Mouse (Mus musculus) hindbrain, embryonic 15.5 days (tissue): ENCODE data around the gene Tspo2. TPM values are rescaled to one million over a fixed set of nuclear protein-coding genes. Genes with fewer than 3 reads are reported as not detected.

ENCODE experiments used
- ATAC-seq: fragments of 200-750 bp; cut with Nextera tagmentation; 2 replicates; pipeline ENCODE4 v1.8.0; 2017; ENCODE audit warnings: low read depth, moderate number of reproducible peaks, moderate TSS enrichment; ENCODE audit not compliant: low FRiP score
- H3K27ac ChIP-seq: fragments of 300-500 bp; sonication (generic); replicated peaks from 2 replicates; pipeline ENCODE4 v1.5.1; 2015; ENCODE audit warnings: mild to moderate bottlenecking, inconsistent platforms
- H3K27me3 ChIP-seq: fragments of 300-500 bp; sonication (generic); 2 replicates; pipeline ENCODE4 v1.6.1; 2015; ENCODE audit warnings: control low read depth, inconsistent platforms
- H3K36me3 ChIP-seq: fragments of 300-500 bp; sonication (generic); 2 replicates; pipeline ENCODE4 v1.6.1; 2015; ENCODE audit warnings: control low read depth, inconsistent platforms
- H3K4me1 ChIP-seq: fragments of 300-500 bp; sonication (generic); replicated peaks from 2 replicates; pipeline ENCODE4 v1.6.1; 2015; ENCODE audit warnings: control low read depth, inconsistent platforms
- H3K4me2 ChIP-seq: fragments of 300-500 bp; sonication (generic); 2 replicates; pipeline ENCODE4 v1.6.1; 2015; ENCODE audit warnings: moderate library complexity, mild to moderate bottlenecking, inconsistent platforms
- H3K4me3 ChIP-seq: fragments of 300-500 bp; sonication (generic); 2 replicates; pipeline ENCODE4 v1.5.1; 2015; ENCODE audit warnings: mild to moderate bottlenecking, inconsistent platforms
- H3K9ac ChIP-seq: fragments of 300-500 bp; sonication (generic); 2 replicates; pipeline ENCODE4 v1.6.1; 2015; ENCODE audit warnings: inconsistent platforms
- H3K9me3 ChIP-seq: fragments of 300-500 bp; sonication (generic); 2 replicates; pipeline ENCODE4 v1.6.1; 2016; ENCODE audit warnings: control low read depth, inconsistent platforms
- WGBS: fragments of 180-500 bp; shearing (Covaris S2); methylation state at CpG from one replicate; pipeline ENCODE4 v1.1.7; 2015; 5-methylcytosine and 5-hydroxymethylcytosine counted together
- polyA plus RNA-seq: library from polyadenylated mRNA; unstranded; fragments of >200 nt; fragmentation: Nextera tagmentation; extraction: Ambion mirVana; gene quantifications from 2 replicates; pipeline ENCODE4 v1.2.1, GENCODE M21; 2015

The Tspo2 gene
- polyA plus RNA-seq, 1 experiment from 2014 or later, result 1.2 TPM

- H3K9me3 ChIP-seq, result no peaks in the 10 kb centered on the region
- H3K4me1 ChIP-seq, result peaks cover 9% of the 10 kb centered on the region
- H3K4me3 ChIP-seq, result no peak overlapping the region
- no peak overlapping the region for H3K9ac ChIP-seq
- H3K4me2 ChIP-seq, result no peak overlapping the region
- no peak overlapping the region for H3K27ac ChIP-seq
- no peaks in the 10 kb centered on the region for H3K36me3 ChIP-seq
- 72% methylated on average over 11 of the region's 11 CpGs for WGBS
- ATAC-seq, result no peak
- no peaks in the 10 kb centered on the region for H3K27me3 ChIP-seq
These were observed 23.3 kb downstream of the Tspo2 start for GRCm38 (mm10) chr17:48427852-48428530.

- H3K4me1 ChIP-seq, result peaks cover 6% of the 10 kb centered on the region
- H3K4me2 ChIP-seq, result no peak overlapping the region
- no peaks in the 10 kb centered on the region for H3K36me3 ChIP-seq
- no peaks in the 10 kb centered on the region for H3K27me3 ChIP-seq
- no peak for ATAC-seq
- no peaks in the 10 kb centered on the region for H3K9me3 ChIP-seq
- no peak overlapping the region for H3K27ac ChIP-seq
- no peak overlapping the region for H3K4me3 ChIP-seq
- 74% methylated on average over 13 of the region's 13 CpGs for WGBS
- H3K9ac ChIP-seq, result no peak overlapping the region
These were observed 24.2 kb downstream of the Tspo2 start for GRCm38 (mm10) chr17:48426991-48427750.

DNA sequence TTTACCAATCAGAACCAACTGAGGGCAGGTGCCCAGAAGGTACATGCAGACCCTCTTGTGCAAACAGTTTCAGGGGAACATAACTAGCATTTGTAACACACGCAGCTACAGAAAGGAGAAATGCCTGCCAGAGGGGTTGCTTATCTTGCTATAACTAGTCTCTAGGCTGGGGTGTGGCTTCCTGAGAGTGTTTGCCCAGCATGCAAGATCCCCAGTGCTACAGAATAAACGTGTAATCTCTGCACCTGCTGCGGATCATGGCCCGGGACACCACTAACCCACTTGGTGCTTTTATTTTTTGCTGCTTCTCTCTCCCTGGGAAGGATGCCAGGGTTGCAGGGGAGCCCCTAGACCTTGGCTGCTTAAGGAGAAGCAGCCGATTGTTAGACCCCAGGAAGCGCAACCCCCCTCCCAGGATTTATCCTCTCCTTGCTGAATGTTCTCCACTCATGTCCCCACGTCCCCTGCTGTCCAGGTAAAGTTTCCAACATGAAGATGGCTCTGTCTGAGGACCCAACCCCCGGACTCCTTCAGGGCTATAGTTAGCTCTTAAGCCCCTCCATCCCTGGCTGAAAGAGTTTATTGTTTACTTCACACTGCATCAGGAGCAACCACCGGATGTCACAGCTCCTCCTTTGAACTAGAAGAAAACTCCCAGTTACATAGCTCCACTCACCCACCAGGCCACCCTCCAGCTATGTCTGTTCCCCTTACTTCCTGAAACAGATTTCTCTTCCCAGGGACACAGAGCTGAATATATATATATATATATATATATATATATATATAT lies 25.3 kb downstream of the Tspo2 start:
- ATAC-seq, result no peak
- Histone ChIP-seq H3K4me3 (no peak overlapping the region), H3K36me3 (no peaks in the 10 kb centered on the region), H3K27me3 (no peaks in the 10 kb centered on the region), H3K27ac (no peak overlapping the region), H3K9ac (no peak overlapping the region), H3K9me3 (no peaks in the 10 kb centered on the region), H3K4me1 (peaks cover 6% of the 10 kb centered on the region), H3K4me2 (no peak overlapping the region)
- WGBS, result 52% methylated on average over 9 of the region's 9 CpGs

DNA sequence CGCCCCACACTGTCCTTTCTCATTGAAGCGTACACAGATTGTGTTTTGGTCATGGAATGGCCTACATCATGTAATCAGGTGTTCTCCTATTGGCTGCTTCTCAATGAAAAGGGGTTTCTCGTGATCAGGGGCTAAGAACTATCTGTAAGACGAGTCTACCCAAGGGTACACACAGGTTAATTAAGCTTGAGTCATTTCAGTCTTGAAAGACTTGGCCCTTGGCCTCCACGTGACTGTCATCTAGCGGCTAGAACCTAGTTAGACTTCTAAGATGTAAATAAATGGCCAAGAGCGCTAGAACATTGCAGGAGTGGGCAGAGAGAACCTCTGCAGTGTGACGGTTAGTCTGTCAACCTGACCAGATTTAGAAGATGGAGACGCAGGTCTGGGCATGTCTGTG lies 27.1 kb downstream of the Tspo2 start:
- Histone ChIP-seq H3K36me3 (no peaks in the 10 kb centered on the region), H3K27ac (no peak overlapping the region), H3K4me1 (peaks cover 6% of the 10 kb centered on the region), H3K9ac (no peak overlapping the region), H3K27me3 (no peaks in the 10 kb centered on the region), H3K9me3 (no peaks in the 10 kb centered on the region), H3K4me3 (no peak overlapping the region), H3K4me2 (no peak overlapping the region)
- ATAC-seq, result no peak
- WGBS, result 89% methylated on average over 9 of the region's 9 CpGs

GRCm38 (mm10) chr17:48419571-48419970 lies 31.8 kb downstream of the Tspo2 start:
- WGBS, result 78% methylated on average over 2 of the region's 2 CpGs
- ATAC-seq, result no peak
- no peaks in the 10 kb centered on the region for H3K9me3 ChIP-seq
- no peaks in the 10 kb centered on the region for H3K36me3 ChIP-seq
- no peaks in the 10 kb centered on the region for H3K27me3 ChIP-seq
- no peak overlapping the region for H3K4me3 ChIP-seq
- no peaks in the 10 kb centered on the region for H3K4me1 ChIP-seq
- H3K9ac ChIP-seq, result no peak overlapping the region
- no peak overlapping the region for H3K4me2 ChIP-seq
- no peak overlapping the region for H3K27ac ChIP-seq

DNA sequence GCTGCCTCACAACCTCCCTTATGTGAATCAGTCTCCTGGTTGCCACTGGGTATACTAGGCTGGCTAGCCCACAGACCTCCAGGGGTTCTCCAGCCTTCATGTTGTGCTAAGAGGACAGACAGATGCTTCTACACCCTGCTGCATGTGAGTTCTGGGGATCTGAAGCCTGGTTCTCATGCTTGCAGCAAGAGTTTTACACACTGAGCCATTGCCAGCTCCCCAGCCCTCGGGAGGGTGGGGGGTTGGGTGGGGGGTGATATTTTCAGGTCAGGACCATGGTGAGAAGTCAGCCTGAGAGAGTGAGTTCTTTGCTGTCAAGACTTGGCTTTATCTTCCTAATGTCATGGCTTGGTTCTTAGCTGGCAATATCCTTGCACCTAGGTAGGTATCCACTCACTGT lies 32.5 kb downstream of the Tspo2 start:
- H3K4me2 ChIP-seq, result no peak overlapping the region
- H3K4me3 ChIP-seq, result no peak overlapping the region
- no peak for ATAC-seq
- no peak overlapping the region for H3K27ac ChIP-seq
- 94% methylated on average over 1 of the region's 1 CpGs for WGBS
- no peaks in the 10 kb centered on the region for H3K4me1 ChIP-seq
- no peaks in the 10 kb centered on the region for H3K36me3 ChIP-seq
- H3K9ac ChIP-seq, result no peak overlapping the region
- H3K27me3 ChIP-seq, result no peaks in the 10 kb centered on the region
- H3K9me3 ChIP-seq, result no peaks in the 10 kb centered on the region

DNA sequence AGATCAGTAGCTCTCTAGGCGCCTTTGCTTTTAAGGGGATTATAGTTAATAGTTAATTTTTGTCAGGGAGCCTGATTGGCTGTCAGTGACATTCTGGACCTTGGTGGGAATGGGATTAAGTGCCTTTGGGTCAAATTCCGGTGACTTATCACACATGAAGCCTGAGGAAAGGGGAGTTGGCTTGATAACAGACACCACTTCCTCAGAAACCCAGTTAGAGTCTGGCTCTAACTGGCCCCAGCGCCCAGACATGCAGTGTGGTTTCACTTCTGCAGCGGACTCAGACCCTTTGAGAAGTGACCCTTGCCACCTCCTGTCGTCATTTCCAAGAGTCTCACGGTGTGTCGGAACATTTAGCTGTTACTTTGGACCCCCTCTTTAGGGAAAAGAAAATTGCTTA lies 33.1 kb downstream of the Tspo2 start:
- no peaks in the 10 kb centered on the region for H3K4me1 ChIP-seq
- H3K36me3 ChIP-seq, result no peaks in the 10 kb centered on the region
- no peak overlapping the region for H3K4me3 ChIP-seq
- 91% methylated on average over 7 of the region's 7 CpGs for WGBS
- ATAC-seq, result no peak
- H3K9ac ChIP-seq, result no peak overlapping the region
- no peaks in the 10 kb centered on the region for H3K9me3 ChIP-seq
- H3K27me3 ChIP-seq, result no peaks in the 10 kb centered on the region
- no peak overlapping the region for H3K27ac ChIP-seq
- no peak overlapping the region for H3K4me2 ChIP-seq

- Histone ChIP-seq H3K4me2 (no peak overlapping the region), H3K9ac (no peak overlapping the region), H3K9me3 (no peaks in the 10 kb centered on the region), H3K27me3 (no peaks in the 10 kb centered on the region), H3K4me3 (no peak overlapping the region), H3K27ac (no peak overlapping the region), H3K36me3 (no peaks in the 10 kb centered on the region), H3K4me1 (no peaks in the 10 kb centered on the region)
- ATAC-seq, result no peak
- WGBS, result 92% methylated on average over 6 of the region's 6 CpGs
These were observed 33.8 kb downstream of the Tspo2 start for GRCm38 (mm10) chr17:48417521-48417920.

GRCm38 (mm10) chr17:48416425-48417195 lies 34.7 kb downstream of the Tspo2 start:
- no peaks in the 10 kb centered on the region for H3K27me3 ChIP-seq
- 90% methylated on average over 14 of the region's 14 CpGs for WGBS
- H3K4me1 ChIP-seq, result peaks cover 5% of the 10 kb centered on the region
- H3K4me3 ChIP-seq, result no peak overlapping the region
- no peaks in the 10 kb centered on the region for H3K36me3 ChIP-seq
- ATAC-seq, result peak; percentile 84
- H3K4me2 ChIP-seq, result no peak overlapping the region
- 0 out of 2 replicates have a peak overlapping the region, but pooled peaks have one; percentile 10 for H3K27ac ChIP-seq
- H3K9ac ChIP-seq, result no peak overlapping the region
- no peaks in the 10 kb centered on the region for H3K9me3 ChIP-seq

DNA sequence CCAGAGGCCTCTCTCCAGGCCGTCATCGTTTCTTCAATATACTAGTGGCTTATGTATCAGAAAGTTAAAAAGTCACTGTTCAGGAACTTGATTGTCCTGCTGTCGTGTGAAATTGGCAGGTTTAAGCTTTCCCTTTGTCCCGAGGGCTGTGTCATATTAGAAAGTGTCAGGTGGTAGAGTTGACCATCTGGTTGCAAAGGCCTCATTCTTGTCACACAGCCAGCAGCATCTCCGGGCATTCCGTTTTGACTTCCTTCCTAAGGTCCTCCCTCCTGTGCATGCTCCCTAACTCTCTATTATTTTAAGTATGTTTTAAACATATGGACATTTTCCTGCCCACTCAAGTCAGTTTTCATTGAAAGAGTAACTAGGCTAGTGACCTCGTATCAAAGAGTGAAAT lies 35.3 kb downstream of the Tspo2 start:
- no peak for ATAC-seq
- no peaks in the 10 kb centered on the region for H3K27me3 ChIP-seq
- no peaks in the 10 kb centered on the region for H3K36me3 ChIP-seq
- H3K4me3 ChIP-seq, result no peak overlapping the region
- WGBS, result 75% methylated on average over 7 of the region's 7 CpGs
- H3K4me2 ChIP-seq, result no peak overlapping the region
- no peak overlapping the region for H3K9ac ChIP-seq
- no peak overlapping the region for H3K27ac ChIP-seq
- H3K9me3 ChIP-seq, result no peaks in the 10 kb centered on the region
- peaks cover 11% of the 10 kb centered on the region for H3K4me1 ChIP-seq

DNA sequence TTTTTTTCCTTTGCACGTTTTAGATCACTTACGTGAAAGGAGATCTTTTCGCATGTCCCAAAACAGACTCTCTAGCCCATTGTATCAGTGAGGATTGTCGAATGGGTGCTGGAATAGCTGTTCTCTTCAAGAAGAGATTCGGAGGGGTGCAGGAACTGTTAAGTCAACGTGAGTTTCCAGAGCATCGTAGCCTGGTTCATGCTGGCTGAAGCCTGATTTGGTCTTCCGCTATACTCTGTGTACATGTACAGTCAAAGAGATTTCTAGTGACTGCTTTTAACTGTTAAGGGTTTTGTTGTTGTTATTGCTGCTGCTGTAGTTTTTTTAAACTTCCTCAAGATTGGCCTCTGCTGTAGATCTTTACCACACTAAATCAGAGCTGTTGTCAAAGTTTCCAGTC lies 40.1 kb downstream of the Tspo2 start:
- no peak for ATAC-seq
- Histone ChIP-seq H3K4me2 (peak overlapping the region; percentile 77), H3K4me1 (peaks cover 32% of the 10 kb centered on the region), H3K27me3 (no peaks in the 10 kb centered on the region), H3K27ac (peak overlapping the region; percentile 93), H3K36me3 (no peaks in the 10 kb centered on the region), H3K9me3 (no peaks in the 10 kb centered on the region), H3K9ac (peak overlapping the region; percentile 53), H3K4me3 (peak overlapping the region; percentile 64)
- WGBS, result 56% methylated on average over 8 of the region's 8 CpGs
